Mouse (Mus musculus) heart, adult 9 months (tissue): ENCODE results near the gene Troap.

Experiments used
- DNase-seq, 2 experiments: peaks; one replicate each; pipeline ENCODE4 v3.0.0; 2022; ENCODE audit warnings: low spot score in 2 of 2

Troap gene

GRCm38 (mm10) chr15:99114312-99115064 lies 40.1 kb downstream of the Troap start:
- DNase-seq, result no peak

DNA sequence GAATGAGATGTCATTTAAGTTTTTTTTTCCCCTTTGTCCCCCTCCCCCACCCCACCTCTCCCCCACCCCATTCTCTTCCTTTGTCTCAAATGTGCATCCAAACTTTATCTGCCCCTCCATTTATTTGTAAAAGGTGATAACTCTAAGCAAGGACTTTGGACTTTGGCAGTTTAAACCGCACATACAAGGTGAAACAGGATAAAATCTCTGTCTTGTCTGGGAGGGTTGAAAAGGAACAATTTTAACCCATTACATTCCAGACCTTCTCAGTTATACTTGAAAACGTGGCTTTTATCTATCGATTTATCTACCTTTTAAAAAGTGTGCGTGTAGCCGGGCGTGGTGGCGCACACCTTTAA lies 40.7 kb downstream of the Troap start:
- no peak for DNase-seq

DNA sequence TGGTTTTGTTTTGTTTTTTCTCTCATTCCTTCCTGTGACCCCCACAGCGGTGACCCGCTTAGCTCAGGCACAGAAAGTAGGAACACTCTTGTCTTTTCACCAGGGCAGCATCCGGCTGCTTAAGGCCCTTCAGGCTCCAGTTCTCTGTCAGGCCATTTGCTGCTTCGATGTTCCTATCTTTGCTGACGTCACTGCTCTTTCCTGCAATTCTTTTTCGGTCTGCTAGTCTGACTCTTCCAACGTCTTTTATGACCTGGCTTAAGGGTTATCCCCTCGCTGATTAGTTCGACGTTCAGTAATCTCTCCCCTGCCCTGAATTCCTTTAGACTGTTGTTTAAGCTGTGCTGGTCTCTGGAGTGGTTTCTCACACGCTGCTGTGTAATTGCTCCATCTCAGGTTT lies 42.2 kb downstream of the Troap start:
- no peak for DNase-seq

GRCm38 (mm10) chr15:99120814-99121213 lies 46.4 kb downstream of the Troap start:
- no peak for DNase-seq

- DNase-seq, result no peak
Measured at GRCm38 (mm10) chr15:99122642-99123041, 48.3 kb downstream of the Troap start.

GRCm38 (mm10) chr15:99125711-99126080 lies 51.3 kb downstream of the Troap start, which contains the start of gene Spats2:
Spats2 (plus strand) TSS chr15:99125916.
- DNase-seq, result no peak

GRCm38 (mm10) chr15:99126081-99126815 lies 51.9 kb downstream of the Troap start:
- peak; percentile 84 to 86 for DNase-seq

DNA sequence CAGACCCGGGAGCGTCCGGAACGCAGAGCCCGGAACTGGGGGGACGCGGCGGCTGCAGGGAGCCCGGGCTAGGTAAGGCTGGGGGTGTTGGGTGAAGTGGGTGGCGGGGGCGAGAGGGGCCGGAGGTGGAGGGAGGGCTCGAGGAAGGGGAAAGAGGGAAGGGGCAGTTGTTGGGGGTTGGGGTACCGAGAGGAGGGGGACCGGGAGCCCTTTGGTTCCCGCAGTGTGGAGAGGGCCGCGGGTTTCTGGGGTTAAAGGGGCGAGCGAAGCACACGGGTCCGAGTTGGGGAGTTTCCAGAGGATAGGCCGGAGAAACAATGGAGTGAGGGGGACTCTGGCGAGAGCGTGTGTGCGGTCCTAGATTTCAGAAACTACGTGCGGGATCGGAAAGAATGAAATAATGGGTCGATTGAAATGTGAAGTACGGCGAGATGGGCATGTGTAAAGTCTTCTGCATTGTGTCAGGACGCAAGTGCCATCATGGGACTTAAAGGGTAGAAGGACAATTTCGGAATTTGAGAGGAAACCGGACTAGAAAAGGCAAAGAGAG lies 52.5 kb downstream of the Troap start:
- no peak for DNase-seq

GRCm38 (mm10) chr15:99127851-99128522 lies 53.6 kb downstream of the Troap start:
- no peak for DNase-seq

GRCm38 (mm10) chr15:99129441-99129840 lies 55.1 kb downstream of the Troap start:
- DNase-seq, result no peak

GRCm38 (mm10) chr15:99129956-99130910 lies 55.9 kb downstream of the Troap start:
- no peak for DNase-seq
